Comparison of ENCODE assay signal across 8 mouse cellular contexts in the genomic region with DNA sequence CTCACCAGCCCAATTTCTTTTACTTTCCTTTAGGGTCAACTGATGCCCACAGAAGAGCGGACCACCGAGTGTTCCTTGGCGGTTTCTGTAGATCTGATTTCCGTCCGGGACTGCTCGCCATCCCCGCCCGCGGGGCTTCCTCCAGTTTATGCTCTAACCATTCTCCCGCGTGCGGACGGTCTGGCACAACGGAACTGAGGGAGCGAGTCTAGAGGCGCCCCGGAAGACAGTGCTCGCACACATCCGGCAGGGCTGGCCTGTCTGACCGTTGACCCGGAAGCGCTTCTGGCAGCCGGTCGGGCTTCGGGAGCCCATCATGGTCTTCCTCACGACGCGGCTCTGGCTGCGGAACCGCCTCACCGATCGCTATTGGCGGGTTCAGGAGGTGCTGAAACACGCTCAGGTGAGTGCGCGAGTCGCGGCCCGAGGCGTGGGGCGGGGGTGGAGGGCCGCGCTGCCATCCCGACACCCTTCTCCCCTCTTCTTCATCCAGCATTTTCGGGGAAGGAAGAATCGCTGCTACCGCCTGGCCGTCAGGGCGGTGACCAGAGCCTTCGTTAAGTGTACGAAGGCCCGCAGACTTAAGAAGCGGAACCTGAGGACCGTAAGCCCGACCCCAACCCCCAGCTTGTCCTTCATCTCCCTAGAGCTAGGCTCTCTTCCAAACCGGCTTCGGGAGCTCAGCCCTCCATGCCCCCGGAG. TPM values are rescaled to one million over a fixed set of nuclear protein-coding genes. Genes with fewer than 3 reads are reported as not detected.
A peak's percentile ranks its signal among the peaks of the same experiment; 100 is the strongest.
DNase-seq lines count a peak whose midpoint lies in the region; ATAC-seq lines count a peak whose summit lies in the region.

No protein-coding gene starts in this region.

- under 1% methylated on average over 58 of the region's 58 CpGs for WGBS in hindbrain, embryonic 12.5 days

- peak overlapping the region; percentile 65 for H3K4me2 ChIP-seq in hindbrain, embryonic 12.5 days (replicated peaks)

- peaks cover 19% of the 10 kb centered on the region for H3K36me3 ChIP-seq in hindbrain, embryonic 12.5 days

- no peaks in the 10 kb centered on the region for H3K9me3 ChIP-seq in hindbrain, embryonic 12.5 days (replicated peaks)

- peak overlapping the region; percentile 94 for H3K4me3 ChIP-seq in hindbrain, embryonic 12.5 days

- H3K9ac ChIP-seq in hindbrain, embryonic 12.5 days = peak overlapping the region; percentile 89

- peaks cover 17% of the 10 kb centered on the region for H3K4me1 ChIP-seq in hindbrain, embryonic 12.5 days

- peak; percentile 96 for DNase-seq in MN1 (ENCODE audit: low spot score)
- peak; percentile 94 for DNase-seq in cerebellum, adult 9-10 months
- DNase-seq in frontal cortex, adult 2 months (ENCODE audit: extremely low spot score in 1 of 2, low spot score in 1 of 2) = peak; percentile 83 to 97
- DNase-seq in layer of hippocampus, postnatal 14 days (ENCODE audit: low spot score in 2 of 2) = peak; percentile 96 to 98
- DNase-seq in lung, postnatal 14 days = peak; percentile 97
- DNase-seq in retina, adult 2 months (ENCODE audit: low read depth, low spot score) = peak; percentile 91
- DNase-seq in thymus, postnatal 36 days = peak; percentile 95 to 97

- peak overlapping the region; percentile 73 for H3K27ac ChIP-seq in hindbrain, embryonic 12.5 days

- H3K27me3 ChIP-seq in hindbrain, embryonic 12.5 days = no peaks in the 10 kb centered on the region

- ATAC-seq in hindbrain, embryonic 12.5 days (ENCODE audit: low FRiP score) = peak; percentile 96

RNA-seq across cellular contexts. Expression of a gene that starts 0.8 kb away (rescaled TPM):
- polyA plus RNA-seq in frontal cortex, adult 2 months (2012; rRNA removed) = 101 and 116 TPM in 2 replicates
- 189 and 204 TPM in 2 replicates for polyA plus RNA-seq in hindbrain, embryonic 12.5 days (2016; fragmentation: Nextera tagmentation; extraction: Ambion mirVana)
- total RNA-seq in layer of hippocampus, postnatal 14 days (2021) = 100 to 1,000 TPM; 105 to 109 TPM

RNA-seq across cellular contexts. Expression of a gene that starts 8.8 kb away (rescaled TPM):
- polyA plus RNA-seq in frontal cortex, adult 2 months (2012; rRNA removed) = 127 and 144 TPM in 2 replicates
- 207 and 217 TPM in 2 replicates for polyA plus RNA-seq in hindbrain, embryonic 12.5 days (2016; fragmentation: Nextera tagmentation; extraction: Ambion mirVana)
- 10 to 100 TPM; 77.7 to 89.3 TPM for total RNA-seq in layer of hippocampus, postnatal 14 days (2021)

RNA-seq across cellular contexts. Expression of a gene that starts 13.3 kb away (rescaled TPM):
- polyA plus RNA-seq in frontal cortex, adult 2 months (2012; rRNA removed) = not detected in 2 replicates
- not detected in 2 replicates for polyA plus RNA-seq in hindbrain, embryonic 12.5 days (2016; fragmentation: Nextera tagmentation; extraction: Ambion mirVana)
- total RNA-seq in layer of hippocampus, postnatal 14 days (2021) = under 1 TPM in 1 of 2 experiments, not detected in 1; 0.48 TPM

RNA-seq across cellular contexts. Expression of a gene that starts 17.8 kb away (rescaled TPM):
- 24.2 and 26.8 TPM in 2 replicates for polyA plus RNA-seq in frontal cortex, adult 2 months (2012; rRNA removed)
- polyA plus RNA-seq in hindbrain, embryonic 12.5 days (2016; fragmentation: Nextera tagmentation; extraction: Ambion mirVana) = 0.58 and 0.86 TPM in 2 replicates
- total RNA-seq in layer of hippocampus, postnatal 14 days (2021) = 10 to 100 TPM; 18.0 to 18.1 TPM

RNA-seq across cellular contexts. Expression of a gene that starts 27.6 kb away (rescaled TPM):
- 126 and 131 TPM in 2 replicates for polyA plus RNA-seq in frontal cortex, adult 2 months (2012; rRNA removed)
- polyA plus RNA-seq in hindbrain, embryonic 12.5 days (2016; fragmentation: Nextera tagmentation; extraction: Ambion mirVana) = 127 and 133 TPM in 2 replicates
- 10 to 100 TPM; 83.3 to 83.7 TPM for total RNA-seq in layer of hippocampus, postnatal 14 days (2021)

Comparison
In these comparisons a context has a peak if more than half of its experiments do, and no peak if none do; other contexts are left out.
1. Peak in every context shown above with its lines: DNase-seq, ATAC-seq, H3K4me3 ChIP-seq and H3K27ac ChIP-seq.